Mouse (Mus musculus): ENCODE measurements around the gene Tmem176a.

Gene Tmem176a

DNA sequence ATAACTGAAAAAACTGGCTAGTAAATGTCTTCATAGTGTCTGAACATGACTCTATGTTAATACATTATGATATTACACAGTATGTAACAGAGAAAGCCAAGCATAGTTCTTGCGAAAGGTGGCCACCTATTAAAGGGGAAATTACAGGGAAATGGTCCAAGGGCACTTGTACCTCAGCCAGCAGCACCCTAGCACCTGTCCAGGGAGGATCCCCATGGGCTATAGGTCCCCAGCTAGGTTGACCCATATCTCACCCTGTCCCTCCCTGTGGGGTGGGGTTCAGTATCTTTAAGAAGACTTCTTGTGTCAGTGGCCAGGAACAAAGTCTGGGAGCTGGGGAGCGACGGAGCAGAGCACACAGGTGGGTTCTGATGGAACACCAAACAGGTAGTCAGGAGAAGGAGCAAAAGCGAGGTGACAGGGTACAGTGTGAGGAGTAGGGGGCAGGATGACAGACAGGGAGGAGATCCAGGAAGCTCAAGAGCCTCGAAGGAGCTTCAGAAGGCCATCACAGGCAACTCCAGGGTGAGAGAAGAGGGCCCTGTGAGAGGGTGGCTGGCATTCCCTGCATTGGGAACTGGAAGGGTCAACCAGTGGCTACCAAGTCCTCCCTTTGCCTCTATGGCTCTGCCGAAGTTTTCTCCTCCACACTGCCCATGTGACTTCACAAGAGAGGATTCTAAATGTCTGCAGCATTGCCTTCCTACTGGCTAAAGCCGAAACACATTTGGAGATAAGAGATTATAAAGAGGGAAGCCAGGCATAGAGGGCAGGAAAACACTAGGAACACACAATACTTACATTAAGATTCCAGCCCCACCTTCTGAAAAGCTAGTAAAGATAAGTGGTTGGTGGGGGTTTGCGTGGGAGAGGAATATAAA lies 54.5 kb downstream of the Tmem176a start:
- no peak for DNase-seq

DNA sequence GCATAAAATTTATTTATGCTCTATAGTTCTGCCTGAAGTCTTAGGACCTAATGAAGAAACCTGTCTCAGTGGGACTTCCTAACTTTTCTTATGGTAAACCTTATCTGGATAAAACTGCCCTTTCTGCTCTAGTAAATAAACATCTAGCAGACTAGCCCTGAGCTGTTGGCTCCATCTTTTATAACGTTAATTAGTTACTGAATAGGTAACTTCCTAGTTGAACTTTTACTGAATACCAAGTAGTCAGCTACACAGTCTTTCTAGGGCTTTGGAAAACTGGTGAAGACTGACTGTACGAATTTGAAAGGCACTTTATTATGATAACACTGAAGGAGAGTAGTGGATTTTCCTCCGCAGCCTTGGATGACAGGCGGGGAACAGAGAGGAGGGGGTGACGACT lies 55.2 kb downstream of the Tmem176a start:
- no peak for DNase-seq
